Mouse (Mus musculus): ENCODE results near the gene Bud23.
A peak's percentile ranks its signal among the peaks of the same experiment; 100 is the strongest.
"Not testable (repeated sequence)": the region's sequence is repeated elsewhere in the genome, so short reads cannot be mapped to it uniquely, and the experiment has no call there.

Gene Bud23

DNA sequence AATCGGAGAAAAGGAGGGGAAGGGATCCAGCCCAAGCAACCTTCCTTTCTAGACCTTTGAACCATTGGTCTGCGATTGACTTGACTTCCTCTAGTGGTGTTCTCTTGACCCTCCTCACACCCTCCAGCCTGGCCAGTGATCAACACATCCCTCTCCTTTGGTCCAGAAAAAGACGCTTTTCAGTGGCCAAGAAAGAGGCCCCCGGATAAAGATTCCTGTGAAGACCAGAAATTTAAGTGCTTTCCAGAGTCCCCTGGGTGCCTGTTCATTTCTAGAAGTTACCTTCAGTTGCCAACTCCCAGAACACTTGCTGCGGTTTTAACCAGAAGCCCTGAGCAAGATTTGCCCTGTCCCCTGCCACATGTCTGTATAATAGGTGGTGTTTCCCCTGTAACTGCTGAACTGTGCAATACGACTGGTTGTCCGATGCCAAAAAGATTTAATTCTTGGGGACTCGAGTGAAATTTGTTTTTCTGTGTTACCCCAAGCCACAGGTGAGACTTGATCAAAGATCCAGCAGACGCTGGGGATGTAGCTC is at the start of gene Bud23:
TSS of gene Bud23 (minus strand) at position 51 of the 538 bp plus-strand sequence.
- not testable (repeated sequence) for DNase-seq

DNA sequence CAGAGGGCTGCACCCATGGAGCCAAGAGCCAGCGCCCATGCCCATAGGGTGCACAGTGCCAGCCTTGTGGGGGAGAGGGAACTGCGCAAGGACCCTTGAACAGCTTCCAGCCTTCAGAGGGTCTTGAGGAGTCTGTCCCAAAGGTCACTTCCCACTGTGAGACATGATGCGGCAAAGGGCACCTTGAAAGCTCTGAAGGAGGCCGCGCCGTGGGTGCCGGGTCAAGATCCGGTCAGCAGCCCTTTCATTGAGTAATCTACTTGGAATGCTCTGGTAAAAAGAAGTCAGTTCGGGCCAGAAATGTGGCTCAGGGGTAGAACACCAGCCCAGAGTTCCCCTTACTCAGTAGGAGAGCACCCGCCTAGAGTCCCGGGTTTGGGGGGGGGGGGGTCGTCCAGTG is 49.0 kb upstream of the Bud23 start:
- no peak for DNase-seq

DNA sequence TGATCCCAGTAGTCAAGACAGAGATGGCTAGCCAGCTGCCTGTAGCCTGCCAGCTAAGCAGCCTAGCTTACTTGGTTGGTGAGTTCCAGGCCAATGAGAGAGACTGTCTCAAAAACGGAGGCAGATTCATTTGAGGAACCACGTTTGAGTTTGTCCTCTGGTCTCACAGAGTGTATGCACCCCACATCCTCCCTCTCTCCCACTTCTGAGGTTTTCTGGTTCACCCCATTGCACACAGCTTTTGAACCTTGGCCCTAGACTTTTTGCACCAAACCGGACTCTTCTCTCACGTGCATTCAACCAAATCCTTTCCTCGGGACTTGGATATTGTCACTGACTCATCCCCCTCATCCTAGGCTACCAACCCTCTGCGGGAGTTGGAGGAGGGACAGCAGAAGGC is 45.2 kb upstream of the Bud23 start:
- DNase-seq, result no peak

DNA sequence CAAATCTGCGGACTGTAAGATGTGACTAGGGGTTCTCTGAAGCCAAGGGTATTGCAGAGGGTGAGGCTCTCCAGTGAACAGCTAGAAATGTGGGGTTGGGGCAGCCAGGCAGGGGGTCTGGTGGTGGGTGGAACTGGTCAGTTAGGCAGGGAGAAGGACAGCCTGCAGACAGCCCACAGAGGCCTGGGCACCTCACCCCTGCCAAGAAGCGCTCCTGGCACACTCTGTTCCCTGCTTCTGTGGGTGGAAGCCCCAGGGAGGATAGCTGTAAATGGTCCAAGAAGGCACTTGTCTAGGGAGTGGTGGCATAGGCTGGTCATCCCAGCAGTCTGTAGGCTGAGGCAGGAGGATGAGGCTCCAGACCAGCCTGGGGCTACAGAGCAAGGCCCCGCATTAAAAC is 44.7 kb upstream of the Bud23 start:
- DNase-seq, result peak; percentile 33

DNA sequence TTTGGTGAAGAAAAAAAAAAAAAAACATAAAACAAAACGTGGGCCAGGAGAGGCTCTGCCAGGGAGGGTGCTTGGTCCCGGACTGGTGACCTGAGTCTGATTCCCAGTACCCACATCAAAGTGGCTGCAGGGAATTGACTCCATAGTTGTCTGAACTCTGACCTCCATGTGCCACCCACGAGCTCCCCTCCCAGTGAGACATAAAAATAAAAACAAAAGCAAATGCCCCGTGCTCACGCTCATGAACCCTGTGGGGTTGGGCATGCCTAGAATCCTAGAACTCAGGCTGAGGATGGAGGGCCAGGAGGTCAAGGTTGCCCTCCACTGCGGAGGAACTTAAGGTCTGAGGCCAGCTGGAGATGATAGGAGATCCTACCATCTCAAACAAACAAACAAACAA is 44.3 kb upstream of the Bud23 start:
- DNase-seq, result no peak

DNA sequence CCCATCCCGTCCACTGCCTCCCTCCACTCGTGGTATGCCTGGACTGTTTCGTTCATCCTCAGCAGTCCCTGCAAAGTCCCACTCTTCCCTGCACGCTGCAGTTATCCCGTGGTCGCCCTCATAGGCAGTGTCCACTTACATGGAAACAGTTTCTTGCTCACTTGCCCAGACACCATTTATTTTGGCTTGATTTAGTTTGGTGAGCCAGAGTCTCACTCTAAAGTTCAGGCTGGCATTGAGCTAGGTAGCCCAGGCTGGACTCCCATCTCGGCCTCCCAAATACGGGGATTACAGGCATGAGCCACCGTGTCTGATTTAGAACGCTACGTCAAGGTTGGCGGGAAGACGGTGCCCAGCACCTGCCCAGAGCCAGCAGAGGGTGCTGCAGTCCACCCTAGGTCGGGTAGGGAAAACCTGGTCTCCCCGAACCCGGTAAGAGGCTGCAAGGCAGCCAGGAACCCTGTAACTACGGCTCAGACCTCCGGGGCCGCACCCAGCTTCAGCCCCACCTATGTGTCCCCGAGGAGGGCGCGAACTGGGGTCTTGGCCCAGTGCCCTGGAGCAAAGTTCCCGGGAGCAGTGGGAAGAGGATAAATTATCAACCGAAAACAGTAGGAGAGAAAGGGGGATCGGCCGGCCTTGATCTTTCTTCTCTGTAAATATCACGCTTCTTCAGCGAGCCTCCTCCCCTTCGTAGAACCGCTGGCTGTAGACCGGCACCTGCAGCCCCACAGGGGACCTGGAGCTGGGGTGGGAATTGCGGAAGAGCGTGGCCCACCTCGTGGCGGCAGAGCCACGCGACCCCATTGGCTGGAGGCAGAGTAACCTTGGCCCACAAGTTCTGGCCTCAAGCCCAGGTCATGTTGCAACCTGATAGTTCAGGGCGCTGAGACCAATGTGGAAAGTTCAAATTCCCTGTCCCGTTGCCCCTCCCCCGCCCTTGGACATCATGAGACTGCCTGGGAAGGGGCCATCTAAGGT is 43.1 kb upstream of the Bud23 start:
- DNase-seq, result peak; percentile 88

DNA sequence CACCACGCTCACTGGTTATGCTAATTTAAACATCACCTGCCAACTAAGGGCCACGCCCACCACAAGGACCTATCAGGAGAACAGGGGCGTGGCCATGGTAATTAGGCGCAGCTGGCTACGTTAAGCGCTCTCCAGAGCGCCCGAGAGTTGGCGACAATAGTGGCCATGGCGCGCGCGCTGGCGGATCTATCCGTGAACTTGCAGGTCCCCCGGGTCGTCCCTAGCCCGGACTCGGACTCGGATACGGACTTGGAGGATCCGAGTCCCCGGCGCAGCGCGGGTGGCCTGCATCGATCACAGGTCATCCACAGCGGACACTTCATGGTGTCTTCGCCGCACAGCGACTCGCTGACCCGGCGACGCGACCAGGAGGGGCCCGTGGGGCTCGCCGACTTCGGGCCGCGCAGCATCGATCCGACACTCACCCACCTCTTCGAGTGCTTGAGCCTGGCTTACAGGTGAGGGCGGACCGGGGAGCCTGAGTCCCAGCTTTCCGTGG is 42.0 kb upstream of the Bud23 start:
- DNase-seq, result peak; percentile 94

DNA sequence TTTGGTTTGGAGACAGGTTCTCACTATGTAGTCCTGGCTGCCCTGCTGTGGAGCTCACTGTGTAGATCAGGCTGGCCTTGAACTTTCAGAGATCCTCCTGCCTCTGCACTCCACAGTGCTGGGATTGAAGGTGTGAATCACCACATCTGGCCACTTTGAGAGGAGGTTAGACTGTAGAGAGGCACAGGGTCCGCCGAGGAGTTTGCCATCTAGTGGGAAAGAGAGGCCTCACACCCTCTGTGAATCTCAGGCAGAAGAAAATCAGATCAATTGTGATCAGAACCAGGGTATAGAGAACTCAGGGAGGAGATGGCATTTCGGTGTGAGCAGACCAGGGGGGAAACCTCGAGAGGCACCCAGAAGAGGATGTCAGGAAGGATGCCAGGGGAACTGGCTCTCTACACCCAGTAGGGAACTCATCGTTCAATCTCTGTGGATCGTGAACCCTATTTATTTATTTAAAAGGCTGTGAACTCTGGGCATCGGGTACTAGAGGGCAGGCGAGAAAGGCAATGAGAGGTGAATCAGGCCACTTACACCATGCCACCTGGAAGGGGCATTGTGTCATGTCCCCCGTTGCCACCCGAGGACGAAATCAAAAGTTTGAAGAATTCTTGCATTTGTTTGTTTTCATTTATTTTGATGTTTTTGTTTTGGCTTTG is 39.4 kb upstream of the Bud23 start:
- DNase-seq, result peak; percentile 42

DNA sequence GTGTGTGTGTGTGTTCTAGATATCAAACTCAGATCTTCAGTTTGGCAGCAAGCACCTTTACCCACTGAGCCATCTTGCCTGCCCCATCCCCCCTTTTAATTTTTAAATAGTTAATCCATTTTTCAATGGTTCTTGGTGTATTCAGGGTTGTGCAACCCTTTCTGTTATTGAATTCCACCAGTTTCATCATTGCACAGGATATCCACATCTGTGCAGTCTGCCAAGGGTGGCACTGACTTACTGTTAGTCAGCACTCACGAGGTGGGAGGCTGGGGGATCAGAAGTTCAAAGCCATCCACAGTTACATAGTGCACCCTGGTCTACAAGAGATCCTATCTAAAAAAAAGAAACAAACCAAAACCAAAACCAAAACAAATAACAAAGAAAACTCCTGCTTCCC is 36.2 kb upstream of the Bud23 start:
- no peak for DNase-seq

DNA sequence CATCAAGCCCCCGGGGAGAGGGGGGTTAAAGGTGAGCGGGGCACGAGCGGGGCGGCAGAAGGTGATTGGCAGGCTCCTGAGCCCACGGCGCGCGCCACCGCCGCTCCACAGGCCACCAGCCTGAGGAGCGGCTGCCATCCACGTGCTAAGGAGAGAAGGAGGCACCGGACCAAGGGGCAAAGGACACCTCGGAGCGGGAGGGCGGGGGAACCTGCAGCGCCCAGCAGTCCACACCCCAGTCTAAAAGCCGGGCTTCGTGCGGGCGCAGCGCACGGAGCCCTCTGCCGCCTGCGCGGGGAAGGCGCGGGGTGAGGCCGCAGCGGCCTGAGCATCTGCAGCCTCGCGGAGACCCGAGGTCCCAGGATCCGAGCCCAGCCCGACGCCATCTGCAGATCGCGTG is 24.9 kb upstream of the Bud23 start, which contains the start of gene Mlxipl:
TSS of gene Mlxipl (plus strand) at position 238 of the 400 bp plus-strand sequence.
- peak; percentile 72 for DNase-seq

DNA sequence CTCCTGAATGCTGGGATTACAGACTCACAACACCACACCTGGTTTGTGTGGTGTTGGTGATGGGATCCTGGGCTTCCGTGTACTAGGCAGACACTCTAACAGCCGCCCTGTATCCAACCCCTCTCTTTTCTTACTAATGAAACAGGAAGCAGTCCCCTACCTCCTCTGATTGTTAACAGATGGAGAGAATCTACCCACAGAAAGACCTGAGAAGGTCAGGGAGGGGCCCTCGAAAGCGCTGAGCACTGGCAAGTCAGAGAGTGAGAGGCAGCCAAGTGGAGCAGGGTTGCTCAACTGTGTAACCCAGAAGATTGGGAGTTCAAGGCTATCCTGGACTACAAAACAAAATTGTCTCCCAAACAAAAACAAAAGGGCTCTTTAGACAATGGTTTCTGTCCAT is 22.1 kb upstream of the Bud23 start:
- no peak for DNase-seq

DNA sequence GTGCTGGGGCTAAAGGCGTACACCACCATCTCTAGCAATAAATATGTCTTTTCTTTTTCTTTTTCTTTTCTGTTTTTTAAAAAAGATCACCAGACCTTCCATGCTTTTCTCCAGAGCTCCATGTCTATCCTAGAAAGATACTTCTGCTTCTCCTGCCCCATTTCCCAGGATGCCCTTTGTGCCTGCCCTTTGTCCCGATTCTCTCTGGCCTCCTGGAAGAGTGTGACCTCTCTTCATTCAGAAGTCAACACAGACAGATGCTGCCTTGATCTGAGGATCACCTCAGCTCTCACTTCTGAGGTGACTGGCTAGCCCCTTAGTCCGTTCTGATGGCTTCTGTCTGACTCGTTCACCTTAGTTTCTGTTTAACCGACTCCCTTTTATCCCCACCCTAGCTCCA is 15.8 kb upstream of the Bud23 start:
- DNase-seq, result no peak

DNA sequence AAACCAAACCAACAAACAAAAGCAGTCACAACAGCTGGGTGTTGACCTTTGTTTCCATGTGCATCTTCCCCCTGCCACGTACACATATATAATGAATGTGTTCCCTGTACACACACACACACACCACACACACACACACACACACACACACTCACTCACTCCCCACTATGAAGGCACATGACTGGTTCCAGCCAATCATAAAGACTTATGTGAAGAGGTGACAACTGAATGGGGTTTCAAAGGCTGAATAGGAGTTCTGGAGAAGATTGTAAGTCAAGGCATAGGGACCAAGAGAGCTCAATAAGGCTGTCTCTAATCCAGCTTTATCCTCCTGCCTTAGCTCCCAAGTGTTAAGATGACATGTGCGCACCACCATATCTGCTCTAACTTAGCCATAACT is 14.8 kb upstream of the Bud23 start:
- DNase-seq, result no peak

DNA sequence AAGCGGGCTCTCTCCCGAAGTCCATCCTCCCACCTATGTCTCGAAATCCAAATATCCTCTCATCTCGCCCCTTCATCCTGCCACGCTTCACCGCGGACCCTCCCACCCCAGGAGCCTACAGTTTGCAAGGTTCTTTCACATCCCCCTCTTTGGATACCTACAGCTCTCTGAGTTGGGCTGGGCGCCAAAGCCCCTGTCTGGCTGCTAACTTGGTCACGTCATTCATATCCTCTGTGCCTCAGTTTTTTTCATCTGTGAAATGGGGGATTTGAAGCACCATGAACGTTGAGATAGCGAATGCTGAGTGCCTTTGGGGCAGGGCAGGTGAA is 13.7 kb upstream of the Bud23 start:
- DNase-seq, result no peak

DNA sequence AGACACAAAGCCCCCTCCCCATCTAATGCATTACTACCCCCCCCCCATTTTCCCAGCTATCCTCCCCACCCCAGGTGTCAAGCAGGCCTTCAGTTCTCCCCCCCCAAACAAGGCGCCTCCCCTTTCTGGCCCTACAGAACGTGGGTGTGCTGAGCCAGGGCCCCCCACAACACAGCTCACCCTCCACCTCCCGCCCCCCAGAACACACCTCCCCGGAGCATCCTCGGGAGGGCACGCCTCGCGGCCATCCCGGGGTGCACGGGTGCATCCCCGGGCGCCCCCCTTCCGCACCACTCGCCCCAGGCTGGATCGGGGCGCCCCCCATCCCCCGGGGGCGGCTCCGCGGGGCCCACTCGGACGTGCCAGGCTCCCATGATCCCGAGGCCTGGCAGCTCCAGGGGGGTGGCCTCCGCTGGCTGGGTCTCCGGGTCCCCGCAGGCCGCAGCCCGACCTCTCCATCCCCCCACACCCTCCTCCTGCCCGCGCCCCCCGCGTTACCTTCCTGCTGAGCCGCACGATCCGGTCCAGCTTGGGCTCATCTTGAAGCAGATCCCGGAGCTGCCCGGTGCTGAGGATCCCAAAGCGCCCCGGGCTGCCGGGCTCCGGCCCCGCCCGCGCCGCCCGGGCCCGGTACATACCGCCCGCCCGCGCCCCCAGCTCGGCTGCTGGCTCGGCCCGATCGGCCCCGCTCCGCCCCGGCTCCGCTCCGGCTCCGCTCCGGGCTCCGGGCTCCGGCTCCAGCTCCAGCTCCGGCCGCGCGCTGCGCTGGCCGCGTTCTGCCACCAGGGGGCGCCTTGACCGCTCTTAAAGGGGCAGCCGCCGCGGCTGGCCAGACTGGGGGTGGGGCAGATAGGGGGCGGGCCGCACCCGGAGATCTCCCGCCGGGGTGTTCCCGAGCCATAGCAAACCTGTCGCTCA is 13.1 kb upstream of the Bud23 start, which contains the start of gene Vps37d:
TSS of gene Vps37d (minus strand) at position 703 of the 918 bp plus-strand sequence.
- peak; percentile 97 for DNase-seq

DNA sequence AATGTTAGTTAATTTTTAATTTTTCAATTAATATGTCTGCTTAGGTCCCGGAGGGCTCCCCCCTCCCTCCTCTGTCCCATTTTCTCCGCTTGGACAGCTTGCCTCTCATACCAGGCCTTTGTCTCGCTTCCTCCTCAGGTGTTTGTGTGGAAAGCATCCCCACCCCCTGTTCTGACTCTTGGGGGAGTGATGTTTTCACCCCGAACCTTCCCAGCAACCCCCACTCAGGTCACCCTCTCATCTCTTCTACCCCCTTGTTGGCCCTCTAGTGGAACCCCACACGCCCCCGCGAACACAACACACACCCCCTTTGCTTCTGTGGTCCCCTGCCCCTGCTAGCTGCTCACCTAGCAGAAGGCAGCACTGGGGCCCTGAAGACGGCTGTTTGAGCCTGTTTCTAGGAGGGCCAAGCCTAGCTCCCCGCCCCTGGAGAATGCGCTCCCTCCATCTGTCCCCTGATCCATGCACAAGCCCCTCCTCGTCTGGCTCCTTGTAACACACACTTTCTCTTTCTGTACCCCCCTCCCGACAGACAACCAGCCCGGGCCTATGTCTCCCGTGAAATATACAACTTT is 12.3 kb upstream of the Bud23 start:
- peak; percentile 71 for DNase-seq

DNA sequence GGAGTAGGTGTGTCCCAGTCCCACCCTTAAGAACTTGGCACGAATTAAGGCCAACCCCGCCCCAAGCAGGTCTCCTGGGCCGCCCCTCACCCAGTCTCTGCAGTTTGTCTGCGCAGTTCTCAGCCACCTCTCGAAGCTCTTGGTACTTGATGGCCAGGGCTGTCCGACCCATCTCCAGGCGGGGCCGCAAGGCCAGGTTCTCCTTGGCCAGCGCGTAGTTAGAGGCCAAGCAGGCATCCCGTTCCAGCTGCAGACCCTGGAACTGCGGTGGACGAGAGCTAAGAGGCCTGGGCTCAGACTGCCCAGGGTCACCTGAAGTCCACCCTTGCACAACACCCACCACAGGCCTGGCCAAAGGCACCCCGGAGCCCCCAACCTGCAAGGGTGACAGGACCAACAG is 11.6 kb upstream of the Bud23 start:
- DNase-seq, result peak; percentile 41

DNA sequence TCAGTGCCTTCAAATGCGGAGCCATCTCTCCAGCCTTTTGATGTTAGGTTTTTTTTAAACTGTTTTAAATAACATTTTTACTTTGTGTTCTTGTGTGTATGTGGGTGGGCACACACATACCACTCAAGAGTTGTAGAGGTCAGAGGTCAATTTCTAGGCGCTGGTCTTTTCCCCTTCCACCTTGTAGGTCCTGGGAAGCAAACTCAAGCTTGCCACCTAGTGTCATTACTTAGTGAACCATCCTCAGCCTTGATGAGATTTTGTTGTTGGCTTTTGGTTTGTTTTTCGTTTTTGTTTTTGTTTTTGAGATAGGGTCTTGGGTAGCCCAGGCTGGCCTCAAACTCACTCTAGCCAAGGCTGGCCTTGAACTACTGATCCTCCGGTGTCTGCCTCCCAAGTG is 10.9 kb upstream of the Bud23 start:
- no peak for DNase-seq

DNA sequence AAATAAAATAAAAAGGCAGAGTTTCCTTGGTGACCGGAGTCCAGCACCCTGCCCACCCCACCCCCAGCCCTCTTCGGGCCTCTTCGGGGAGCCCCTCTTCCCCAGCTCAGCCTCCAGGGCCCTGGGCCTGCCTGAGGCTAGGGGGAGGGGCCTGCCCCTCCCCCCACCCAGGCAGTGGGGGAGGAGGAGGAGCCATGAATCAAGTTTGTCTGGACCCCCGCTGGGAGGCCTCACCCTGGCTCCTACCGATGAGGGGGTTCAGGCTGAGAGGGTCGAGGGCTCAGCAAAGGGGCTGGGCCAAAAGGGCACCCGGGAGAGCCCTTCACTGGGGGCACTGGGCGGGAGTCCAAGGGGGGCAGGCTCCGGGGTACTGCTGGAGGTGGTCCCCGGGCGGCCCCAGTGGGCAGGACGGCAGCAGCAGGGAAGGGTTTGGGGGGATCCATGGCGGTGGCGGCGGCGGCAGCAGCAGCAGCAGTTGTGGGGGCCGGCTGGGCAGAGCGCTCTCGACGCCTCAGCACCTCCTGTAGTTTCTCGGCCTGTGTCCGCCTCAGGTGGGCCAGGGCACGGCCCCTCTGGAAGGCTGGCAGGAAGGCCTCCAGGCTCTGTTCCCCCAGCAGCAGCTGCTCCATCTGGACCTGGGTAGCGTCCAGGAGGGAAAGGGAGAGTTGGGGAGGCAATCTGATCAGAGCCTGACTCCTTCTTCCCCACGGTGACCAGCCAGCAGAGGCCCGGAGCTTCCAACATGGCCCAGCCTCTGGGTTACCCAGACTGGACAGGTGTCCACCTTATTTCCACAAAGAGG is 8.8 kb upstream of the Bud23 start:
- DNase-seq, result peak; percentile 29

DNA sequence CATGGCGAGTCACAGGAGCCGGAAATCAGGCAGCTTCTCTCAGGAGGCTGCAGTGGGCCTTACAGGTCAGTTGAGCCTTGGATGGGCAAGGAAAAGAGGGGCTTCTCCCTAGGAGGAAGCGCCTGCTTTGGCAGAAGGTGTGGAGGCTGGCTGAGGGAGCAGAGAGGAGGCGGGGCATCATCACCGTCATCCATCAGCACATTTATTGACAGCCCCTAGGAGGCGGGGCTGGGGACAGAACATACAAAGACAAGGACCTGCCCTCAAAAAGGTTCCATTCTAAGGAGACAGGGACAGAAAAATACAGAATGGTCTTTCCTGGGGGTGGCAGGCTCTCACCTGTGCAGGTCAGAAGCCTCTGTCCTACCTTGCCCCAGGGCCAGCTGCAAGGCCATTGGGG is 8.0 kb upstream of the Bud23 start:
- DNase-seq, result no peak

DNA sequence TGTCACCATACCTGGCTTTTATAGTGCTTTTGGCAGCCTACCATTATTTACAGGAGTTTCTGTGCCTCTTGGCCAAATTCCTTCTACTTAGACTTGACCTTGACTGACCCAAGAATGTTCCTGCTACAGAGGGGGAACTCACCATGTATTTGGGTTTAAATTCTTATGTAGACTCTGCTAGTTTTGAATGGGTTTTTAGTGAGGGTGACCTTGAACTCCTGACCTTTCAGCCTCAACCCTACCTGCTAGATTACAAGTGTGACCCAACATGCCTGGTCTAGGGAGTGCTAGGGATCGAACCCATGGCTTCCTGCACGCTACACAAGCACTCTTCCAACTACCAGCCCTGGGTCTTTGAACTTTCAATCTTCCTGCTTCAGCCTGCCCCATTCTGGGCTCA is 7.3 kb upstream of the Bud23 start:
- no peak for DNase-seq

All from kidney, postnatal 10 days (tissue).